Mouse (Mus musculus): ENCODE data around the gene Fam129c. TPM values are rescaled to one million over a fixed set of nuclear protein-coding genes. Genes with fewer than 3 reads are reported as not detected.

The Fam129c gene
- polyA plus RNA-seq, 1 experiment from 2014 or later = 8.4 TPM

DNA sequence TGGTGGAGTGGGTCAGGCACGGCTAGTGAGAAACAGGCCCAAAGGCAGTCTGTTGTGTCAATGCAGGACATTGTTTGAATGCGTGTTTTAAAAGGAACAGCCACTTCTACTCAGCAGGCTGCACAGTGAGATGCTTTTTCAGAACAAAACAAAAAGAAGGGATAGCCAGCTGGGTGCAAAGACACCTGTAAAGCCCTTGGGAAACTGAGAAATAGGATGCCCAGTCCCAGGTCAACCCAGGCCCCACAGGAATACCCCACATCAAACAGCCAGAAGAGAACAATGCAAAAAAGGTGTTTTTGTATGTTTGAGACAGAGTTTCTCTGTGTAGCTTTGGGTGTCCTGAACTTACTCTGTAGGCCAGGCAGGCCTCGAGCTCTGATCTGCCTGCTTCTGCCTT, 8.7 kb upstream of the Fam129c start:
- H3K9ac ChIP-seq (replicated peaks; ENCODE audit: low read depth, low read length) = no peak overlapping the region
- no peaks in the 10 kb centered on the region for H3K9me3 ChIP-seq (ENCODE audit: control insufficient read depth, low read length)
- WGBS = 65% methylated on average over 3 of the region's 3 CpGs

DNA sequence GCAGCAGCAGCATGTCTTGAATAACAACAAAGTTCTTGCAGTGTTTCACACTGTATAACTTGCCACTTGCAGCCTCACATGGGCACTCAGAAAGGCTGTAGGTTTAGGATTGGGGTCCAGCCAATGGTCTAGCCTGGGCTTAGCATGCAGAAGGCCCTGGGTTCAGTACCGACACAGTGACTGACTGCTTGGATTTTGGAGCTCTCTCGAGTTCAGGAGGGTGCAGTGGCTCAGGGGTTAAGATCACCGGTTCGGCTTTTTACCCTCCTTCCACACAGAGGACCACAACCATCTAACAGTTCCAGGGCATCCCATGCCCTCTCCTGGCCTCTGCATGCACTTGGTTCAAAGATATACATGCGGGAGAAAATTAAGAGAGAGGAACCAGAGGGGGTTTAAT, 6.4 kb upstream of the Fam129c start:
- peaks cover 26% of the 10 kb centered on the region for H3K4me1 ChIP-seq (replicated peaks; ENCODE audit: control insufficient read depth, insufficient read depth, low read length)
- H3K27me3 ChIP-seq (replicated peaks; ENCODE audit: control insufficient read depth, insufficient read depth, low read length) = no peaks in the 10 kb centered on the region
- peaks cover 2% of the 10 kb centered on the region; the same call in 1 of the 2 replicates for H3K36me3 ChIP-seq (ENCODE audit: control insufficient read depth, insufficient read depth)
- H3K4me3 ChIP-seq (replicated peaks; ENCODE audit: low read length) = peak overlapping the region; percentile 83
- H3K27ac ChIP-seq (ENCODE audit: low read length) = peak overlapping the region; percentile 95
- ATAC-seq = no peak
- no peaks in the 10 kb centered on the region for H3K9me3 ChIP-seq (ENCODE audit: control insufficient read depth, low read length)
- peak overlapping the region; percentile 91 for H3K9ac ChIP-seq (replicated peaks; ENCODE audit: low read depth, low read length)
- 30% methylated on average over 5 of the region's 5 CpGs for WGBS
- peak overlapping the region; percentile 93 for H3K4me2 ChIP-seq (ENCODE audit: low read length)

More for the DNA sequence above, 8.7 kb upstream of the Fam129c start:
- Histone ChIP-seq H3K36me3 (ENCODE audit: control insufficient read depth, insufficient read depth) (peaks cover 7% of the 10 kb centered on the region), H3K27ac (ENCODE audit: low read length) (no peak overlapping the region), H3K4me1 (replicated peaks; ENCODE audit: control insufficient read depth, insufficient read depth, low read length) (peaks cover 20% of the 10 kb centered on the region), H3K4me3 (replicated peaks; ENCODE audit: low read length) (no peak overlapping the region), H3K27me3 (replicated peaks; ENCODE audit: control insufficient read depth, insufficient read depth, low read length) (no peaks in the 10 kb centered on the region), H3K4me2 (ENCODE audit: low read length) (no peak overlapping the region)
- ATAC-seq = no peak

GRCm38 (mm10) chr8:71591471-71592373, 5.7 kb upstream of the Fam129c start, which contains the start of gene Pgls:
TSS of gene Pgls (plus strand) at chr8:71592176.
- WGBS = under 1% methylated on average over 71 of the region's 71 CpGs

GRCm38 (mm10) chr8:71592374-71593170, 4.9 kb upstream of the Fam129c start:
- no peaks in the 10 kb centered on the region for H3K9me3 ChIP-seq (ENCODE audit: control insufficient read depth, low read length)
- H3K27ac ChIP-seq (ENCODE audit: low read length) = peak overlapping the region; percentile 95
- H3K4me1 ChIP-seq (replicated peaks; ENCODE audit: control insufficient read depth, insufficient read depth, low read length) = peaks cover 27% of the 10 kb centered on the region
- peak overlapping the region; percentile 83 for H3K4me3 ChIP-seq (replicated peaks; ENCODE audit: low read length)
- ATAC-seq = peak; percentile 72
- WGBS = 4% methylated on average over 60 of the region's 60 CpGs
- H3K9ac ChIP-seq (replicated peaks; ENCODE audit: low read depth, low read length) = peak overlapping the region; percentile 91
- H3K4me2 ChIP-seq (ENCODE audit: low read length) = peak overlapping the region; percentile 93
- H3K36me3 ChIP-seq (ENCODE audit: control insufficient read depth, insufficient read depth) = no peaks in the 10 kb centered on the region
- H3K27me3 ChIP-seq (replicated peaks; ENCODE audit: control insufficient read depth, insufficient read depth, low read length) = no peaks in the 10 kb centered on the region

More at GRCm38 (mm10) chr8:71591471-71592373, 5.7 kb upstream of the Fam129c start, which contains the start of gene Pgls:
- Histone ChIP-seq H3K9ac (replicated peaks; ENCODE audit: low read depth, low read length) (peak within 1 kb of the TSS; percentile 91), H3K9me3 (ENCODE audit: control insufficient read depth, low read length) (no peaks in the 10 kb centered on the region), H3K4me3 (replicated peaks; ENCODE audit: low read length) (peak within 1 kb of the TSS; percentile 83), H3K4me2 (ENCODE audit: low read length) (peak within 1 kb of the TSS; percentile 93), H3K36me3 (ENCODE audit: control insufficient read depth, insufficient read depth) (no peaks in the 10 kb centered on the region), H3K27me3 (replicated peaks; ENCODE audit: control insufficient read depth, insufficient read depth, low read length) (no peaks in the 10 kb centered on the region), H3K27ac (ENCODE audit: low read length) (peak within 1 kb of the TSS; percentile 95), H3K4me1 (replicated peaks; ENCODE audit: control insufficient read depth, insufficient read depth, low read length) (peaks cover 27% of the 10 kb centered on the region)
- ATAC-seq = peak; percentile 84

- Histone ChIP-seq H3K4me3 (replicated peaks; ENCODE audit: low read length) (no peak overlapping the region), H3K4me2 (ENCODE audit: low read length) (no peak overlapping the region), H3K9me3 (ENCODE audit: control insufficient read depth, low read length) (no peaks in the 10 kb centered on the region), H3K4me1 (replicated peaks; ENCODE audit: control insufficient read depth, insufficient read depth, low read length) (peaks cover 27% of the 10 kb centered on the region), H3K36me3 (ENCODE audit: control insufficient read depth, insufficient read depth) (no peaks in the 10 kb centered on the region), H3K27ac (ENCODE audit: low read length) (no peak overlapping the region), H3K27me3 (replicated peaks; ENCODE audit: control insufficient read depth, insufficient read depth, low read length) (no peaks in the 10 kb centered on the region), H3K9ac (replicated peaks; ENCODE audit: low read depth, low read length) (no peak overlapping the region)
- WGBS = 89% methylated on average over 8 of the region's 8 CpGs
- ATAC-seq = no peak
Observed at GRCm38 (mm10) chr8:71593556-71594323, 3.7 kb upstream of the Fam129c start.

GRCm38 (mm10) chr8:71594324-71594722, 3.1 kb upstream of the Fam129c start:
- Histone ChIP-seq H3K4me1 (replicated peaks; ENCODE audit: control insufficient read depth, insufficient read depth, low read length) (peaks cover 27% of the 10 kb centered on the region), H3K36me3 (ENCODE audit: control insufficient read depth, insufficient read depth) (no peaks in the 10 kb centered on the region), H3K9ac (replicated peaks; ENCODE audit: low read depth, low read length) (no peak overlapping the region), H3K4me3 (replicated peaks; ENCODE audit: low read length) (no peak overlapping the region), H3K27ac (ENCODE audit: low read length) (no peak overlapping the region), H3K27me3 (replicated peaks; ENCODE audit: control insufficient read depth, insufficient read depth, low read length) (no peaks in the 10 kb centered on the region), H3K9me3 (ENCODE audit: control insufficient read depth, low read length) (no peaks in the 10 kb centered on the region), H3K4me2 (ENCODE audit: low read length) (no peak overlapping the region)
- 85% methylated on average over 4 of the region's 4 CpGs for WGBS
- no peak for ATAC-seq

GRCm38 (mm10) chr8:71595862-71596261, 1.6 kb upstream of the Fam129c start:
- no peaks in the 10 kb centered on the region for H3K9me3 ChIP-seq (ENCODE audit: control insufficient read depth, low read length)
- ATAC-seq = peak; percentile 41
- peak overlapping the region; percentile 12; the same call in 1 of the 2 replicates for H3K27ac ChIP-seq (ENCODE audit: low read length)
- 8% methylated on average over 27 of the region's 27 CpGs for WGBS
- peak overlapping the region; percentile 39 for H3K4me2 ChIP-seq (ENCODE audit: low read length)
- peak overlapping the region; percentile 27 for H3K9ac ChIP-seq (replicated peaks; ENCODE audit: low read depth, low read length)
- no peaks in the 10 kb centered on the region for H3K36me3 ChIP-seq (ENCODE audit: control insufficient read depth, insufficient read depth)
- peaks cover 4% of the 10 kb centered on the region; the same call in 1 of the 2 replicates for H3K27me3 ChIP-seq (replicated peaks; ENCODE audit: control insufficient read depth, insufficient read depth, low read length)
- peaks cover 25% of the 10 kb centered on the region for H3K4me1 ChIP-seq (replicated peaks; ENCODE audit: control insufficient read depth, insufficient read depth, low read length)
- H3K4me3 ChIP-seq (replicated peaks; ENCODE audit: low read length) = peak overlapping the region; percentile 19

GRCm38 (mm10) chr8:71596384-71596783, 1.1 kb upstream of the Fam129c start:
- WGBS = 56% methylated on average over 6 of the region's 6 CpGs

More at GRCm38 (mm10) chr8:71596384-71596783, 1.1 kb upstream of the Fam129c start:
- H3K4me1 ChIP-seq (replicated peaks; ENCODE audit: control insufficient read depth, insufficient read depth, low read length) = peaks cover 20% of the 10 kb centered on the region
- no peaks in the 10 kb centered on the region for H3K36me3 ChIP-seq (ENCODE audit: control insufficient read depth, insufficient read depth)
- H3K4me3 ChIP-seq (replicated peaks; ENCODE audit: low read length) = no peak overlapping the region
- H3K4me2 ChIP-seq (ENCODE audit: low read length) = no peak overlapping the region; the same call in 1 of the 2 replicates
- ATAC-seq = no peak
- peaks cover 6% of the 10 kb centered on the region for H3K27me3 ChIP-seq (replicated peaks; ENCODE audit: control insufficient read depth, insufficient read depth, low read length)
- H3K9ac ChIP-seq (replicated peaks; ENCODE audit: low read depth, low read length) = no peak overlapping the region
- H3K27ac ChIP-seq (ENCODE audit: low read length) = no peak overlapping the region
- H3K9me3 ChIP-seq (ENCODE audit: control insufficient read depth, low read length) = no peaks in the 10 kb centered on the region
